Mouse (Mus musculus): ENCODE measurements around the gene Astn2. TPM values are rescaled to one million over a fixed set of nuclear protein-coding genes. Genes with fewer than 3 reads are reported as not detected.
A peak's percentile ranks its signal among the peaks of the same experiment; 100 is the strongest.

Astn2 gene
- polyA plus RNA-seq, 1 experiment from 2014 or later = 0.74 TPM

DNA sequence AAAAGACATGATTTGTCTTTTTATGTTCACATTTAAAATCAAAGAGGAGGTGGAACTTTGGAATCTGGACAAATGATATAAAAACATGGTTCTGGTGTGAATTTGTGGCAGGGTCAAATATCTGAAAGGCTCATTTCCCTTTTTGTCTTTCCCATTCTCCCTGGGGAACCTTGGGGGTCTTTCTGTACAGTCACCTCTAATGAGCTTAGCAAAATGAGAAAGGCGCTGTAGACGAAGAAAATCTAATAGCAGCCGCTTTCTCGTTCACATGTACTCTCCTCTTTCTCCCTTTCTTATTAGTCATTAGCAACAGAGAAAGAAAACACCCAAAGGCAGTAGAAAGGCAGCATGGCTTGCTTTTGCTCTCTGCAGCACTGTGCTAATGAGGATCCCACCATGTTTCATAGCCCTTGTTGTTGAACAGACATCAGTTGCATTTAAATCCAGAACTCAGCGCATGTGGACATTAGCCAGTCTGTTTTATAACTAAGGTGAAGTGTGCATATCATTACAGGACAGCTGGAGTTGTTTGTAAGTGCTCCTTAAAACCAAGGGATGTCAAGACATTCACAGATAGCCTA, 737.3 kb downstream of the Astn2 start:
- H3K4me1 ChIP-seq (ENCODE audit: control insufficient read depth, insufficient read depth, low read length) = no peaks in the 10 kb centered on the region
- ATAC-seq (replicated peaks; ENCODE audit: insufficient number of reproducible peaks, low FRiP score, low TSS enrichment, low read depth) (no peak), DNase-seq (ENCODE audit: low spot score) (no peak)
- no peaks in the 10 kb centered on the region for H3K36me3 ChIP-seq (replicated peaks; ENCODE audit: control insufficient read depth, insufficient read depth, low read depth, low read length)
- H3K27ac ChIP-seq (replicated peaks; ENCODE audit: low read depth, low read length) = no peak overlapping the region
- no peak overlapping the region for H3K4me2 ChIP-seq (ENCODE audit: low read depth, low read length)
- no peaks in the 10 kb centered on the region for H3K9me3 ChIP-seq (replicated peaks; ENCODE audit: control insufficient read depth, low read length)
- no peak overlapping the region for H3K9ac ChIP-seq (replicated peaks; ENCODE audit: low read length)
- H3K4me3 ChIP-seq (ENCODE audit: low read depth, low read length) = no peak overlapping the region
- no peaks in the 10 kb centered on the region for H3K27me3 ChIP-seq (ENCODE audit: control insufficient read depth, insufficient read depth, low read length)
- 49% methylated on average over 5 of the region's 5 CpGs for WGBS

DNA sequence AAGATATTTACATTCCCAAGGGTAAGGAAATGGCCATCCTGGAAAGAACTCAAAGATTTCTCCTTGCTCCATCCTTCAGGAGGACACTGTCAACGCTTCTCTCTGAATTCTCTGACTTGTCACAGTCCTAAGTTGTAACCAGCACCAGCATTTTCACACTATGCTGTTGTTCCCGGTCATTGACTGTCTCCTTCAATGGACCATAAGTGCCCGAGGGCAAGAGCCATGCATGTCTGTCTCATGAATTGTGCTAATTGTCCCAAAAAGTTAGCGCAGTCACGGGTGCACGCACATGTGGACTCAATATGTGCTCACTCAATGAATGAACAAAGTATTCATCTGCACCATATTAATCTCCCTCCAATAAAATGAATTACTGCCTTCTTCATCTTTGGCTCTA, 741.2 kb downstream of the Astn2 start:
- no peaks in the 10 kb centered on the region for H3K9me3 ChIP-seq (replicated peaks; ENCODE audit: control insufficient read depth, low read length)
- 38% methylated on average over 6 of the region's 6 CpGs for WGBS
- no peak overlapping the region for H3K9ac ChIP-seq (replicated peaks; ENCODE audit: low read length)
- H3K4me1 ChIP-seq (ENCODE audit: control insufficient read depth, insufficient read depth, low read length) = no peaks in the 10 kb centered on the region
- no peaks in the 10 kb centered on the region for H3K27me3 ChIP-seq (ENCODE audit: control insufficient read depth, insufficient read depth, low read length)
- peak; percentile 17 for DNase-seq (ENCODE audit: low spot score)
- no peak overlapping the region for H3K4me3 ChIP-seq (ENCODE audit: low read depth, low read length)
- no peaks in the 10 kb centered on the region for H3K36me3 ChIP-seq (replicated peaks; ENCODE audit: control insufficient read depth, insufficient read depth, low read depth, low read length)
- ATAC-seq (replicated peaks; ENCODE audit: insufficient number of reproducible peaks, low FRiP score, low TSS enrichment, low read depth) = no peak
- no peak overlapping the region for H3K4me2 ChIP-seq (ENCODE audit: low read depth, low read length)
- no peak overlapping the region for H3K27ac ChIP-seq (replicated peaks; ENCODE audit: low read depth, low read length)

DNA sequence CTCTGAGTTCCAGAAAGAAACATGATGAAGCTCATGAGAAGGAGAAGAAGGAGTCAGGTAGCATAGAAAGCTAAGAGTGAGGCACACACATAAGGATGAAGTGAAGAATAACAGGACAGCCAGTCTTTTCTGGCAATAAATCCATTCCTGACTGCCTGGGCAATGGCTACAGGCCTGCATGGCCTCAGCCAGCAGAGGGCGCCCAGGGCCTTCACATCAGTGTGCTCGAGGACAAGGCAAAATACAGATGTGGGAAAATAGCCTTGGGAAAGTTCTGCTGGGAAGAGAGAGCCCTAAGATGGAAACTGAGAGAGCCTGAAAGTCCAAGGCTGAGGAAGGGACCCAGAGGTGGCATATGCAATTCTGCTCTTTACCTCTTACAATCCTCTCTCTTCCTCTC, 749.7 kb downstream of the Astn2 start:
- 0% methylated on average over 2 of the region's 2 CpGs for WGBS
- Histone ChIP-seq H3K9ac (replicated peaks; ENCODE audit: low read length) (no peak overlapping the region), H3K27ac (replicated peaks; ENCODE audit: low read depth, low read length) (no peak overlapping the region), H3K9me3 (replicated peaks; ENCODE audit: control insufficient read depth, low read length) (no peaks in the 10 kb centered on the region), H3K27me3 (ENCODE audit: control insufficient read depth, insufficient read depth, low read length) (no peaks in the 10 kb centered on the region), H3K4me2 (ENCODE audit: low read depth, low read length) (no peak overlapping the region), H3K4me3 (ENCODE audit: low read depth, low read length) (no peak overlapping the region), H3K36me3 (replicated peaks; ENCODE audit: control insufficient read depth, insufficient read depth, low read depth, low read length) (no peaks in the 10 kb centered on the region), H3K4me1 (ENCODE audit: control insufficient read depth, insufficient read depth, low read length) (no peaks in the 10 kb centered on the region)
- DNase-seq (ENCODE audit: low spot score) = peak; percentile 89
- 0 out of 2 replicates have a peak, but pooled peaks have one; percentile 72 for ATAC-seq (replicated peaks; ENCODE audit: insufficient number of reproducible peaks, low FRiP score, low TSS enrichment, low read depth)

DNA sequence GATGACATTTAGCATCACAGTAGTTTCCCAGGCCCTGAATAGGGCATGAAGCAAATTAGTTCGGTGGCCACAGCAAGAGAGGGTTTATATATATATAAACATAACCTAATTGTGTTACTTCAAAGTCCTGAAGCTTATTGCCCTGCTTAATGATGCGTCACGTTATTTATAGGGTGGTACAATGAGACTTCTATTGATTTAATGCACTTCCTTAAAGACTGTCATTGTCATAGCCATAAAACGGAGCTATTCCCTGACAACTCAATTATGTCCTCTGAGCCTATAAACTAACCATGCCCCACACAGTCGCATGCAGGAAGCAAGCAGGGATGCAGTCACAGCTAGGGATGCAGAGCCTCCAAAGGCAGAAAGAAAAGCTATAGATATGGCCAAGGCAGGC, 761.8 kb downstream of the Astn2 start:
- H3K4me1 ChIP-seq (ENCODE audit: control insufficient read depth, insufficient read depth, low read length) = no peaks in the 10 kb centered on the region
- ATAC-seq (replicated peaks; ENCODE audit: insufficient number of reproducible peaks, low FRiP score, low TSS enrichment, low read depth) (no peak), DNase-seq (ENCODE audit: low spot score) (no peak)
- no peaks in the 10 kb centered on the region for H3K27me3 ChIP-seq (ENCODE audit: control insufficient read depth, insufficient read depth, low read length)
- no peak overlapping the region for H3K9ac ChIP-seq (replicated peaks; ENCODE audit: low read length)
- no peak overlapping the region for H3K27ac ChIP-seq (replicated peaks; ENCODE audit: low read depth, low read length)
- WGBS = 80% methylated on average over 5 of the region's 5 CpGs
- H3K4me3 ChIP-seq (ENCODE audit: low read depth, low read length) = no peak overlapping the region
- H3K4me2 ChIP-seq (ENCODE audit: low read depth, low read length) = no peak overlapping the region
- no peaks in the 10 kb centered on the region for H3K36me3 ChIP-seq (replicated peaks; ENCODE audit: control insufficient read depth, insufficient read depth, low read depth, low read length)
- H3K9me3 ChIP-seq (replicated peaks; ENCODE audit: control insufficient read depth, low read length) = no peaks in the 10 kb centered on the region; the same call in 1 of the 2 replicates

DNA sequence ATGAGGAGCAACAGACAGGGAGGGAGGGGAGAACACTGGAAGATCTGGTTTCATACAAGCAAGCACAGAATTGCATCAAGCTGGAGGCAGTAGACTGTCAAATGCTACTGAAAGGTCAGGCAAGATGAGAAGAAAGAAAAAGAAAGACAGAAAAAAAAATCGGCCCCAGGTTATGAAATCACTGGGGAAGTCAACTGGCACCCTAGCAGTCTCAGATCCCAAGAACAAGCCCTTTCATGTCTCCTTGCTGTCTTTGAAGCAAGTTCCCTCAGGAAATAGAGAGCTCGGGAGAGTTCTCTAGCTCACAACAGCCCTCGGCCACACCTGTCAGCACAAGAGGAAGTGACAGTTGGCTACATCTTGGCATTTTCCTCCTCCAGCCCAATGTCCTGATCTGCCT, 766.2 kb downstream of the Astn2 start:
- Histone ChIP-seq H3K4me2 (ENCODE audit: low read depth, low read length) (no peak overlapping the region), H3K27me3 (ENCODE audit: control insufficient read depth, insufficient read depth, low read length) (no peaks in the 10 kb centered on the region), H3K27ac (replicated peaks; ENCODE audit: low read depth, low read length) (no peak overlapping the region), H3K4me1 (ENCODE audit: control insufficient read depth, insufficient read depth, low read length) (no peaks in the 10 kb centered on the region), H3K36me3 (replicated peaks; ENCODE audit: control insufficient read depth, insufficient read depth, low read depth, low read length) (no peaks in the 10 kb centered on the region), H3K4me3 (ENCODE audit: low read depth, low read length) (no peak overlapping the region), H3K9me3 (replicated peaks; ENCODE audit: control insufficient read depth, low read length) (no peaks in the 10 kb centered on the region; the same call in 1 of the 2 replicates), H3K9ac (replicated peaks; ENCODE audit: low read length) (no peak overlapping the region)
- no peak for ATAC-seq (replicated peaks; ENCODE audit: insufficient number of reproducible peaks, low FRiP score, low TSS enrichment, low read depth)
- 58% methylated on average over 3 of the region's 3 CpGs for WGBS
- peak; percentile 26 for DNase-seq (ENCODE audit: low spot score)

DNA sequence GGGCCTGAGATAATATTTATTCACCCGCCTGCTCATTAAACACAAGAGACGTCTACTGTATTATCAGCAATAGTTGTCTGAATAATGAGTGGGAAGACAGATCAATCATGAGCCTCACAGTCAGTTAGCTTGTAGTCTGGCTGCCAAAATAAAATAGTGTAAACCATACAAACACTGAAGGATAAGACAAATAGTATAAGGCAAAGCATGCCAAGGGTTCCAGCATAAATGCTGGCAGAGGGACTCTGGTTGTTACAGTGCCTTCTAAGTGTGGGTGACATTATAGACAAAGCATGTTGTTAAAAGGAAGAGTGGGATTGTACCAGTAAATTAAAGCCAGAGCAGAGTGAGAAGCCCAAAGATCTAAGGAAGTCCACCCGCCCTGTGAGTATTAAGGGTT, 784.3 kb downstream of the Astn2 start:
- 83% methylated on average over 3 of the region's 3 CpGs for WGBS
- ATAC-seq (replicated peaks; ENCODE audit: insufficient number of reproducible peaks, low FRiP score, low TSS enrichment, low read depth) (no peak), DNase-seq (ENCODE audit: low spot score) (no peak)
- Histone ChIP-seq H3K4me3 (ENCODE audit: low read depth, low read length) (no peak overlapping the region), H3K27me3 (ENCODE audit: control insufficient read depth, insufficient read depth, low read length) (no peaks in the 10 kb centered on the region), H3K9me3 (replicated peaks; ENCODE audit: control insufficient read depth, low read length) (no peaks in the 10 kb centered on the region), H3K4me1 (ENCODE audit: control insufficient read depth, insufficient read depth, low read length) (no peaks in the 10 kb centered on the region), H3K36me3 (replicated peaks; ENCODE audit: control insufficient read depth, insufficient read depth, low read depth, low read length) (no peaks in the 10 kb centered on the region; the same call in 1 of the 2 replicates), H3K9ac (replicated peaks; ENCODE audit: low read length) (no peak overlapping the region), H3K4me2 (ENCODE audit: low read depth, low read length) (no peak overlapping the region), H3K27ac (replicated peaks; ENCODE audit: low read depth, low read length) (no peak overlapping the region)

DNA sequence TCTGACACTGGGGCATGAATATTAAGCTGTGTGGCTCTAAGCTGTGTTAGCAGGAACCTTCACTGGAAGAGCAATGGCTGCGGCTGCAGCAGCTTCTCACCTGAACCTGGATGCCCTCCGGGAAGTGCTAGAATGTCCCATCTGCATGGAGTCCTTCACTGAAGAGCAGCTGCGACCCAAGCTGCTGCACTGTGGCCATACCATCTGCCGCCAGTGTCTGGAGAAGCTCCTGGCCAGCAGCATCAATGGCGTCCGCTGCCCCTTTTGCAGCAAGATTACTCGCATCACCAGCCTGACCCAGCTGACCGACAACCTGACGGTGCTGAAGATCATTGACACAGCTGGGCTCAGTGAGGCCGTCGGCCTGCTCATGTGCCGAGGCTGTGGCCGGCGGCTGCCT, 791.3 kb downstream of the Astn2 start:
- 92% methylated on average over 14 of the region's 14 CpGs for WGBS
- Histone ChIP-seq H3K9ac (replicated peaks; ENCODE audit: low read length) (no peak overlapping the region), H3K27ac (replicated peaks; ENCODE audit: low read depth, low read length) (no peak overlapping the region), H3K4me1 (ENCODE audit: control insufficient read depth, insufficient read depth, low read length) (no peaks in the 10 kb centered on the region), H3K9me3 (replicated peaks; ENCODE audit: control insufficient read depth, low read length) (no peaks in the 10 kb centered on the region), H3K4me3 (ENCODE audit: low read depth, low read length) (no peak overlapping the region), H3K36me3 (replicated peaks; ENCODE audit: control insufficient read depth, insufficient read depth, low read depth, low read length) (peaks cover 22% of the 10 kb centered on the region), H3K4me2 (ENCODE audit: low read depth, low read length) (no peak overlapping the region), H3K27me3 (ENCODE audit: control insufficient read depth, insufficient read depth, low read length) (no peaks in the 10 kb centered on the region)
- DNase-seq (ENCODE audit: low spot score) (no peak), ATAC-seq (replicated peaks; ENCODE audit: insufficient number of reproducible peaks, low FRiP score, low TSS enrichment, low read depth) (no peak)

DNA sequence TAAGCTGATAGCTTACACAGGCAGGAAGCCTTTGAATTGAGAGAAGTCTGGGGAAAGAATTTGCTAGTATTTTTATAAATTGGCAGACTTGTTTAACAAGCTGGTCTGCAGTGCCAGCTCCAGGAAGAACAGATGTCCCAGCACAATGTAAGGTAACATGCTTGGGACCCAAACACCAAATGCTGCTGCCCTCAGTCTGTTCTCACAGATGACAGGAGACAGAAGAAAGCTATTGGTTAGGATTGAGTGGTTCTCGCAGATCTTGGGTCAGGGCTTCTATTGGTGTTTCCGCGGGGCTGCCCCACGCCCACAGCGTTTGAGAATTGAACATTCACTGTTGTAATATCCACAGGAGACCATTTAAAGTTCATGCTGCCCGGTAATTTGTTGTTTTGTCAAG, 793.5 kb downstream of the Astn2 start:
- Histone ChIP-seq H3K36me3 (replicated peaks; ENCODE audit: control insufficient read depth, insufficient read depth, low read depth, low read length) (peaks cover 22% of the 10 kb centered on the region), H3K27me3 (ENCODE audit: control insufficient read depth, insufficient read depth, low read length) (no peaks in the 10 kb centered on the region), H3K4me2 (ENCODE audit: low read depth, low read length) (no peak overlapping the region), H3K4me1 (ENCODE audit: control insufficient read depth, insufficient read depth, low read length) (no peaks in the 10 kb centered on the region), H3K4me3 (ENCODE audit: low read depth, low read length) (no peak overlapping the region), H3K9ac (replicated peaks; ENCODE audit: low read length) (no peak overlapping the region), H3K27ac (replicated peaks; ENCODE audit: low read depth, low read length) (no peak overlapping the region), H3K9me3 (replicated peaks; ENCODE audit: control insufficient read depth, low read length) (no peaks in the 10 kb centered on the region)
- WGBS = 81% methylated on average over 6 of the region's 6 CpGs
- DNase-seq (ENCODE audit: low spot score) = no peak
- ATAC-seq (replicated peaks; ENCODE audit: insufficient number of reproducible peaks, low FRiP score, low TSS enrichment, low read depth) = no peak
